Mouse (Mus musculus) layer of hippocampus, postnatal 36 days (tissue): ENCODE data around the gene Ston2. TPM values are rescaled to one million over a fixed set of nuclear protein-coding genes. Genes with fewer than 3 reads are reported as not detected.

Experiments
- DNase-seq, 2 experiments: peaks; one replicate each; pipeline ENCODE4 v3.0.0; 2022
- total RNA-seq, 2 experiments: library from RNA; stranded (reverse); gene quantifications; 2 replicates each; pipeline ENCODE4 v1.2.3; 2021

Ston2 gene
- total RNA-seq, 2 experiments from 2014 or later: 30.8 to 35.6 TPM

DNA sequence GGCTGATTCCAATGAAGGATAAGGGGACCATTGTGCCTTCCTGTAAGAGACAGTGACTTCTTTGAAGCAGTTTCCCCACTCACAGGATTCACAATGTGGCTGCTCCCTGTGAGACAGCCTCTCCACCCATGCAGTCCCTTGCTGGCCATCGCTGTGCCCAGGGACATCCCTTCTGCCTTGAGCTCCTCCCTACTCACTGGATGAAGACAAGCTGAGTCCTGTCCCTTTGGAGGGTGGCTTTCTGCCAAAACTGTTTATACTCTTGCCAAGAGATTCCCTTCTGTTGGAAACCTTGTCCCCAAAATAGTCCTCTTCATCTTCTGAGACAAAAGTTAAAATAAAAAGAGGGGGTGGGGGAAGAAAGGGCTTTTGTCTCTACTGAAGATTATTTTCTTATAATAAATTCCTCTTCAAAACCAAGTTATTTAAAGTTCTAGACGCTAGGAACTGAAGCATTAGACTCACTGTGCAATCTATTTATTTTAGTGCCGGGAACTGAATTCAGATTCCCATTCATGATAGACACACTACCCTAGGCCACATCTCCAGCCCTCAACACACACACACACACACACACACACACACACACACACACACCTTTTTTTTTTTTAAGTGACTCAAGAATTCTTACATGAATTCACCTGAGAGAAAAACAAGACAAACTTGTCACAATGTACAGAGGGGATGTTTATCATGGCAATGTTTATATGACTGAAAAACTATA is 133.6 kb downstream of the Ston2 start:
- no peak for DNase-seq

DNA sequence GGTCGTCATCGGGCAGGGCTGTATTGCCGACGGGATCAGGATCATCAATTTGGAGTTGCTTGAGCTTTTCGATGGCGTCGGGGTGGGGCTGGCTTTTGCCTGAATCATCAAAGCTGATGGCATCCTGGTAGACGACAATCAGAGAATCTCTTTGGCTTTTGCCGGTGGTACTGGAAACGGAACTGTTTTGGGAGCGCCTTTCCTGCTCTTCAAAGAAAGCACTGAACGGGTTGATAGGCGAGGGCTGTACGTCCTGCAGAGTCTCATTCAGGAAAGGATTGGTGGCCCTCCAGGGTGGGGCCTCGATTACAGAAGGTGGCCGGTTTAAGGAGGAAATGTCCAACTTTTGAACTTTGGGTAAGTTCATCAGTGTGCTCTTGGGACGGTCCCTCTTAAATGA is 139.8 kb downstream of the Ston2 start:
- no peak for DNase-seq

DNA sequence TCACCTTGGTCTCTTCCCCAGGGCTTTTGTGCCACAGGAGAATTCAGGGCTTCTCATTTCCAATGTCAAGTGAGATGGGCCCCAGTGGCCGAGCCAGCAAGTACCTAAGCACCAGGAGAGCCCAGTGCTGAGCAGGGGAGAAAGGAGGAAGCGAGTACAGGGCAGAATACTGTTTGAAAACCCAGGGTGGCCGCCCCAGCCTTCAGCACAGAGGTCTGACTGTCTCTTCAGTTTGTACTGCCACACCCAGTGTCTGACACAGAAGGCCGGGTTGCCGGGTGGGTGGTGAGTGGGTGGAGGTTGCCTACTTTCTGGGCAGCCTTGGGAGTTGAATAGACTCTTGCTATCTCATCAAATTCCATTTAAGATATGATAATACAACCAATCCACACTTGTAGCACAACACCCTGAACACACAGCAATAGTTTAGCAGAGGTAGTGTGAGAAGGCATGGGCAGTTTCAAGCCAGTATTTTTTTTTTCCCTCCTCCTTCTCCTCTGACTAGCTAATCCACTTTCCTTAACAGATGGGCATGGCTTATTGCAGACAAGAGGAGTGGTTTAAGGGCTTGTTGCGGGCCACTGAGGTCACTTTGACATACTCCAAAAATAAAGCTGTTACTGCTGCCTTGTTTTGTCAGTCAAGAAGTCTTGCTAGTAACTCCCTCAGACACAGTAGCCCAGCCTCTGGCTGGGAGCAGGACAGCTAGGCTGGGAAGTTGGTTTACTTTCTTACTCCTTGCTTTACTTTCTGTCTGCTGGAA is 142.6 kb downstream of the Ston2 start:
- no peak for DNase-seq

DNA sequence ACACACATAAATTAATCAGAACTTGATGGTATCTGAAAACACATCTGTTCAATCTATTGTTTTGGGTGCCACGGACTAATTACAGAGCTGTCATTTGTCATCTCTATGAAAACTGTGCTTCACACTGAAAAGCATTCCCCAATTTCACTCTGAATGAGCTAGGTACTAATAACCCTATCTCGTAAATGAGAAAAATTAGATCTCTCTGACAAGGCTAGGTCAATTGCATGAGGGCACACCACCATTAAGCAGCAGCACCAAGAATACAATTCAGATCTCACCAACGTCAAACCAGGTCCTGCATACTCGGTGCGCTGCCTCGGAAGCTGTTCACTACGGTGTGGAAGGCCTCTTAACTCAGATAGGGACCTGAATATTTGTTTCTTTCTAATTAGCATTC is 145.0 kb downstream of the Ston2 start:
- DNase-seq: no peak

DNA sequence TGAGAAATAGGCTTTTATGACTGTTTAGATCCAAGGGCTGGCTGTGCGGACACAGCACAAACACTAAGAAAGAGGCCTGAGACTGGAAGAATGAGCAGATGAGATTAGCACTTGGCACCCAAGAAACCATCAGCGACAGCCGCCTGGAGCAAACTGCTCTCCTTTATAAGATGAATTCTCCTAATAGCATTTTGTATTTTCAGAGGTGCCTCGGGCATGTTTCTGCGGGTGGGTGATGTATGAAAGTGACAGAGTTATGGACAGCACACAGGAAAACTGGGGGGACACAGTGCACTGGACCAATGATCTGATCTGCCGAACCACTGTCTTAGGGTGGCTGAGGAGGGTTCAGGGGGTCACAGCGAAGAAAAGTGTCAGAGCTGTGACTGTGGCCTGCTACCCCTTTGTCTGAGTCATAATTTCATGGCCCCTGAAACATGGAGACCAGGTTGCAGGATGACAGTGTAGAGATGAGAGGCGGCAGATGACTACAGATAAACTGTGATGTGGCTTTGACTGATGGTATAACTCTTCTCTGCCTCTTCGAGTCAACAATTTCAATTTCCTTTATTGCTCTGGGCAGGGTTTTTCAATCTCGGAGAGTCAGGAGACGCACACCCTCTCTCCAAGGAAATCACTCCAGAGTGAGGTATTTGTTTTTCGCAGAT is 145.6 kb downstream of the Ston2 start:
- no peak for DNase-seq

DNA sequence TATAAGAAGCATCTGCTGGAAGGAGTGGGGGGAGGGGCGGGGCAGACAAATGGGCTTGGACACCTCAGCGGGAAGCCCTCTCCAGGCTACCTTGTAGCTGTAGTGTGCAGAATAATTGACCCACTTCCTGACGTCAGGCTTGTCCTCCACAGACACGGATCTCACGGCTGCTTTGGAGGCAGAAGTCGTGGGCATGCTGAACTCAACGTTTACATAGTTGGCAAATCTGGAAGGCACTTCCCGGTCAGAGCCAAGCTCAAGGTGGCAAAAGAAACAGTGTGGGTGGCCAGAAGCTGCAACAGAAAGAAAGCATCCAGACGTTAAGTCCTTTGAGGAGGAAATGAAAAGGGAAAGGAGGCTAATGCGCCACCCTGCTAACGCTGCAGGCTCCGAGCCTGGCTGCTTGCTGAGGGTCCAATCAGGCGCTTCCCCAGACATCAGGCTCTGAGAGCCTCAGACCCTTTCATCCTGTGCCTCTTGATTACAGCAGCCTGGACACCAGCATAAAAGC is 146.5 kb downstream of the Ston2 start:
- DNase-seq: peak in 1 of 2 experiments; percentile 28

DNA sequence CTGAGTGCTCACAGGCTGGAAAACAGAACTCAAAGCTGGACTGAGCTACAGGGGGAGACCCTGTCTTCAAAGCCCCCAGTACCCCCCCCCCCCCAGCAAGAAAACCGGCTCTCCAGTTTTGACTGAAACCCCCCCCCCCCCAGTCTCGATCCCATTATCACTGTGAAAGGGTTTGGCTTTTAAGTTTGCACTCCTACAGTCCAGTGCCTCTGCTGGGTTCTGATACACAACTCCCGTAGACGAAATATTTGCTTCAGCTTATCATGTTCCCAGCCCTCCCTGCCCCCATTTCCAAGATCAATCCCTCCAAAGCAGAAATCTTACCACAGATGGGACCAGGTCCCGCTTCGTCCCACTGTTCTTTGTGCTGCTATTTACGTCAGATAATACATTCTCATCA is 147.1 kb downstream of the Ston2 start:
- no peak for DNase-seq

DNA sequence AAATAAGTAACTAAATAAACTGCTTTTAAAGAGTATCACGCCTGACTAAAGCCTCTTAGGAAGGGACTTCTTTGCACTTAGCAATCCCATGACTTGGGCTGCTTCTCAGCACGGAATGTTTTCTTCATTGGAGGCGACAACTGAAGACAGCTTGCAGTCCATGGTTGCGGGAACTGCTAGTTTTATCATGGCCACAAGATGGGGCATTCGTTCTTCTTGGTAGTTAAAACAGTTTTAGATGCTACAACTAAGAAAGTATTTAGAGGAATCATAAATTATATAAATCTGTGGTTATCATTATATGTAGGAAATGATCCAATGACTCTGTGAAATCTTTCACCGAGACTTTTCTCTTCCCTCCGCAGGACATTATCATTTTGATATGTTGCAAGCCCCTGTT is 147.5 kb downstream of the Ston2 start:
- DNase-seq: peak; percentile 50 to 56

DNA sequence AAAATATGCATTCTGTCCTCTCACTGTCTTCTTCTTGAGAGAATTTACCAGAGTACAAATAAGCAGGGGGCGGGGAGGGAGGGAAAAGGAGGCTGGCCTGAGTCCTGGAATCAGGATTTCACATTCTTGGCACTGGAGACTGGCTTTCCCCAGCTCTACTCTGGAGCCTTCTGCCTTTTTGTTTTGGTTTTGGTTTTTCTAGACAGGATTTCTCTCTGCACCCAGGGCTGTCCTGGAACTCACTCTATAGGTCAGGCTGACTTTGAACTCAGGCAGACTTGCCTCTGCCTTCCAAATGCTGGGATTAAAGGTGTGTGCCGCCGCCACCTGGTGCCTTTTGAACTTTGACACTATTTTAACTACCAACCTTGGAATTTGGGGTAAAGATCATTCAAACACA is 149.8 kb downstream of the Ston2 start:
- no peak for DNase-seq

DNA sequence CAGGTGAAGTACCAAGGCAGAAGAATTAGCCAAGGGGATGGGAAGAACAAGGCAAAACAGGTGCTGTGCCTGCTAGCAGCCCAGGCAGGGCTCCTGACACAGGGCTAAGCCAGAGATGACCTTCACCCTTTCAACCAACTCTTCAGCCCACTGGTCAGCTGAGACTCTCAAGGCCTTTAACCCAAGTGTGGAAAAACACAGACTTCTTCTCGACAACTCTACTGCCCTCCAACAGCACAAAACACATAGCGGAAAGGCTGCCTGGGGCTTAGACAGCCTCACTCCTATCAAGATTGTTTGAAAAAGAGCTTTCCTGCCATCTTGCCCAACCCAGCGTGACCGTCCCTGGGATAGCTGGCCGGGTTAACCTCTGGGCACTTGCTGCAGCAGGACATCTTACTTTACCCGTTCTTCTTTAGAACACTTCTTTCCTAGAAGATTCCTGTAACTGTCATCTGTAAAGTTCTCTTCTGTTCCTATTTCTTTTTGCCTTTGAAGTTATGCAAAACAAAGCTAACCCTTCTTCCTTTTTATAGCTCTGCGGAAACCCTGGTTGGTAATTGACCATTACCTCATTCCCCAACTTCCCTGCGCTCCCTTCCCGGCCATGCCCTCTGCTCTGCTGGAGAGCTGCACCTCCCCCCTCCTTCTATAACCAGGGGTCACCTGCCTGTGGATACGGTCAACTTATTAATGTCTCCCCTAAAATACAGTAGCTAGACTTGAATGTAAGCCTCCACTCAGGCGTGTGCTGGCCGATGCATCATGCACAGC is 150.9 kb downstream of the Ston2 start:
- DNase-seq: no peak

DNA sequence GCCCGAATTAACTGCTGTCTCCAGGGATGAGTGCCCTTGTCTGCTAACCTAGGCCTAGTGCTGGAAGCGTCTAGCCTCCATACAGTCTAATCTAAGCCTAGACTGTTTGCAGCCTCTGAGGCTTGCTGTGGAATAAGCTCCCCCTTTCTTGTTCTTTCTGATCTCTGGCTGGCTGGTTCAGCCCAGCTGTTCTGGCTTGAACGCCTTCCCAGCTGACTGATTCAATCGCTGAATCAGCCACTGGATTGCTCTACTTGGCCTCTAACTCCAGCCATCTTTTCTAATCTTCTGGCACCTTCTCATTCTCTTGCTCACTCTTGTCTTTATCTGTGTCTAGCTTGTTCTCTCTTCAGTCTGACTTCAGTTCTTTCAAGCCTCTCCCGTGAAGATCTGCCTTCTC is 161.7 kb downstream of the Ston2 start:
- no peak for DNase-seq

DNA sequence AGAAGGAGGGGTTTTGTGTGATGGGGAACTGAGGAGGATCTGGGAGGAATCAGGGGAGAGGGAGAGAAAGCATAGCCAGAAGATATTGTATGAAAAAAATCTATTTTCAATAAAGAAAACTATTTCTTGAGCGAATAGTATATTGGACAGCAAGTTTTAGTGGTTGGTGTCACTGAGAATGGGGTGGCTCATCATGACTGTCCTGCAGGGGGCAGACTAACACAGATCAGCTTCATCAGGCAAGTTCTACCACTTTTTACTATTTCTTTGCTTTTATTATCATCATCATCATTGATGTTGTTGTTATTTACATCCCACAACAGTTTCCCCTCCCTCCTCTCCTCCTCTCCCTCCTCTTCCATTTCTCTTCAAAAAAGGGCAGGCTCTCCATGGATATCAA is 163.2 kb downstream of the Ston2 start:
- no peak for DNase-seq

DNA sequence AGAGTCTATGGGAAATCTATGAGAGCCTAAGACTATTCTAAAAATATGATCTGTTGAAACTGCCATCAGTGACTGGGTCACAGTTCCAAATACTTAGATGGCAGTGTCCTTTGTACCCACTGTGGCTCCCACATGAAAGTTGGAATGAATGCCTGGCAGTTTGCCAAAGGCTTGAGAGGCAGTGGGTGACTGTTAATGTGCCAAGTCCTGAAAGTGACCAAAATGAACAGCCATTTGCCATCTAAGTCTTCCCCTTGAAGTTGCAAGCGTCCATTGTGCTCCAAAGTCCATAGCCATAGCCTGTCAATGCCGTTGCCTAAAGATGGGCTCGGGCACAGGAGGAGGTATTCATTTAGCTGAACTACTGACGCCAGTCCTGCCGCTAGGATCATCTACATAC is 178.8 kb downstream of the Ston2 start:
- DNase-seq: no peak

DNA sequence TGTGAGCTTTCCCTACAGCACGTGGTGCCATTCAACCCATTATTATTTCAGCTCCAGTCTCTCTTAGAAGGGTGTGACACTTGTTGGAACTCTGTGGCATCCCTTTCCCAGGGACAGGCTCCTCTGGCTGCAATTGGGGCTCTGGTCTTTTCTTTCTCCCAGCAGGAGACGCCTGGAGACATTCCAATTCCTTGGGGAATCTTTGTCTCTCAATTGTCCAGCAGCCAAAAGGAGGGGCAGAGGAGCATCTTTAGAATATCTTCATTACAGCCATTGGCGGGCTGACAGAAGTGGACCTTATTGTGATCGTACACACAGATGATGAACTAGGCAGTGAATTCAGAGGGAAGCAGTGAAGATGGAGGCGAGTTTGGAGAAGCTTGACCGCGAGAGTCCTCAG is 180.5 kb downstream of the Ston2 start:
- DNase-seq: no peak

DNA sequence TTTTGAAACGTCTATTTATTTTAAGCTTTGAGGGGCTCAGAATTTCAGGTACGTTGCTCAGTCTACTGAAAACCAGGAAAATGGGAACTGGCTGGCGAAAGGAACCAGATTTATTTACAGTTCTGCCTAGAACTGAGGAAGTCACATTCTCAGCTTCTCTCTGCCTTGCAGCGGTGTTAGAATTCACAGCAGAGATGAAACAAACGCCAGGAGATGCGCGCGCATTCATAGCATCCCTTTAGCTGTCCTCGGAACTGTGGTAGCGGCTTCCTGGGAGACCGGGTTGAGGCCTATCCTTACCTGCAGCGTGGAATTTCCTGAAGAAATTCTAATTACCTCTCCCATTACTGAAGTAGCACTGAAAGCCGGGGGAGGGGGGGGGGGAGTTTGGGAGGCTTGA is 181.5 kb downstream of the Ston2 start:
- no peak for DNase-seq

DNA sequence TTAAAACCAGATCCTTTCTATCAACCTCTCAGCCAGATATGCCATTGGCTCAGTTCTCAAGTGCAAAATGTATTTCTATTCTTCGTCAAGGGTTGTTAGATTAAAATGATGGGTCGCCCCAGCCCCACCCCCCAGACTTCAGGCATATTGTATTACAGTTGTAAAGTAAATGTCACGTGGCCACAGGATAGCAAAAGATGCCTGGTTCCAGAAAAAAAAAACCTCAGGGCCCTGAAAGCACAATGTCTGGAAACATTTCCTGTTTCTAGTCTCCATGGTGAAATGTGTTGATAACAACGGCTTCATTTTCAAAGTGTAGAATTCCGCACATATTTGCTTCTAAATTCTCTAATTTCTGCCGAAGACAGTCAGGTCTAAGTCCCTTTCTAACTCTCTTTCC is 183.6 kb downstream of the Ston2 start:
- DNase-seq: no peak

DNA sequence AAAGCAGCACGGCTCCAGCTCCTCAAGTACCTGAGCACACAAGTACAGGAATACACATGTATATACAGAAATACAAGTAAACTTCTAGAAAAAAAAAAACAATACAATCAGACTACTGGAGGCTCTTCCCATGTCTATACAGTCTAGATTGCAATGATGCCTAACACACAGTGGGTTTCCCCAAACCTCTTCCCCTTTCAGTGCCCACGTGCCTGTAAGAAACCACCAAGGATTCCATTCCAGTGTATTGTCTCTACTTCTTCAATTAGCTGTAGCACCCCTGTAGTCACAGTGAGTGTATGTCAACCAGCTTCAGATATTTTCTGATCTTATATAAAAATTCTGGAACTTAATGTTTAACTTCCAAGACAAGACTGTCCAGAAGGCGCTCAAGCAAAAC is 196.1 kb downstream of the Ston2 start:
- no peak for DNase-seq

DNA sequence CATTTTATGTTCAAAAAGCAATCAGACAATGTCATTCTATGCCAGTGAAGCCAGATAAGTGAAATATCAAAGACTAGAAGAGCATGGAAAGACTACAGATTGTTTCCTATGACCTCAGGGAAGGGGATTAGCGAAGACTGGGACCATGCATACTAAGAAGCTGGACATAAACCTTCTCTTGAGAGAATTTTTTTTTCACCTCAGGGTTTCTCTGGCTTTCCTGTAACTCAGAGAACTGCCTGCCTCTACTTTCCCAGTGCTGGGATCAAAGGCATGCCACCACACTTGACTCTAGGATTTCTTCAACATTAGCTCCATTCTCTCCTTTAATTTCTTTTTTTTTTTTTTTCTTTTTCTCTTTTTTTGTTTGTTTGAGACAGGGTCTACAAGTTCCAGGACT is 197.0 kb downstream of the Ston2 start:
- DNase-seq: no peak

DNA sequence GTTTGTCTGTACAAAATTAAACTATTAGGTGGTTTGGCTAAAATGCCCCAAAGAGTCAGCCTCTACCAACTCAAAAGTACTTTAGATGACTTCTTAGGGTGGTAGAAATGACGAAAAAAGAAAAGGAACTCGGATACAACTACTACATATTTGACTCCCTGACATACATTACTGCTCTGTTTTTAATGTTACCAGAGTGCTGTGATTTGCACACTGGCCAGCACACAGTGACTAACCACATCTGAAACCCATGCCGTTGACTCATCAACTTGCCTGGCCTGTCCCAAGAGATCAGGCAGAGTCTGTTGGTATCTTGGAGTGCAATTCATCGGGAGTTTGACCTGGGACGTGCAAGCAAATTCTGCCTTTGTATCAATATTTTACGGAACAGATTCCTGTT is 197.5 kb downstream of the Ston2 start:
- DNase-seq: no peak

DNA sequence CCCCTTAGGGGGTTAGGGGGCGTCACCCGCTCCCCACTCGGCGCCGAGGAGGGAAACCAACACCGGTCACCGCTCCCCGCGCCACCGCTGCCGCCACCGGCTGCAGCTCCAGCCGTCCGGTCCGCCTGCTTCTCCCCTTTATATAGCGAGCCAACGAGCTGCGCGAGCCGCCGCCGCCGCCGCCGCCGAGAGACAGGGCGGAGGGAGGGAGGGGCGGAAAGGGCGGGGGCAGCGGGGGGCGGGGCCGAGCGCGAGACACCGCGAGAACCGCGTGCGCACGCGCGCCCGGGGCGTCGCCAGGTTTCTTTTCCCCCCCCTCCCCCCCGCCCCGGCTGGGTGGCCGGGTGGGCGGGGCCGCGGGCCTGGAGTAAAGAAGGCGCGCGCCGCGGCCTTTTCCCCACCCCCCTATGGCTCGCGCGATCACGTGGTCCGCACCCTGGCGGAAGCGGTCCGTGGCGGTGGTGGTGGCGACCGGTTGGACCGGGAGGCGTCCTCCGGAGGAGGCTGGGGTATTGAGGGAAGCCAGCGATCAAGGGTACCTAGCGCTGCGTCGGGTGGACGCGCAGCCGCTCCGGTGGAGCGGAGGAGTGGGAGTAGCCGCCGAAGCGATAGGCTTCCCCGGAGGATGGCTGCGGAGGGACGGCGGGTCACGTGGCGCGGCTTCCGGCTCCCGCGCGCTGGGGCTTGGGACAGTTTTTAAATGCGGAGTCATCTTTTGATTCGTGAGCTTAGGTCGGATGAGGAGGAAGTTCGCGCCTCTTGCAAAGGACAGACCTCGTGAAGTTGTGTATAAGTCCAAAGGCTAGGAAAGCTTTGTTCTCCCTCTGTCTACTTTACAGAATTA is 198.1 kb downstream of the Ston2 start, which contains the start of gene Gtf2a1:
Gene Gtf2a1 (minus strand): TSS at position 641 of the 844 bp plus-strand sequence.
- peak; percentile 90 to 92 for DNase-seq

DNA sequence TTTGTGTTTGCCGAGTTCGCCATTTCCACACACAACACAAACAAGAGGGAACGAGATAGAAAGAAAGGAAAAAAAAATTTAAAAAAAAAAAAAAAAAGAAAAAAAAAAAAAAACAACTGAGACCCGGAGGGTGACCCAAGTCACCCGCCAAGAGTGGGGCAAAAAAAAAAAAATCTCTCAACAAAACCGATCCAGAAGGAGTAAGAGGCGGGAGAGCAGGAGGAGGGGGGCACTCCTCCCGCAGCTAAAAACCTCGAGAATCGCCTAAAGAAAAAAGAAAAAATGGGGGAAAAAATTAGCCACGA is 198.7 kb downstream of the Ston2 start:
- no peak for DNase-seq
